Mouse (Mus musculus) small intestine, adult 2 months (tissue): ENCODE measurements around the gene B9d2.

Experiments
- CTCF ChIP-seq: fragments of 200-500 bp; IDR thresholded peaks from 2 replicates; pipeline ENCODE4 v1.5.1; 2012; ENCODE audit warnings: low read depth, mild to moderate bottlenecking, control low read depth, inconsistent platforms, low read length, moderate library complexity, mixed read lengths; ENCODE audit not compliant: insufficient replicate concordance, insufficient read length; ENCODE audit errors: extremely low read depth
- POLR2A ChIP-seq: fragments of 200-500 bp; IDR thresholded peaks from 2 replicates; pipeline ENCODE4 v1.6.1; 2012; ENCODE audit warnings: low read depth, mild to moderate bottlenecking, control low read depth, inconsistent platforms, low read length, moderate library complexity

- no peak for TF ChIP-seq POLR2A
- TF ChIP-seq CTCF: peak; percentile 28; the same call in 1 of the 2 replicates
These were observed 32.9 kb upstream of the B9d2 start for GRCm38 (mm10) chr7:25647574-25648123.
